Mouse (Mus musculus): ENCODE results near the gene Ttll10. TPM values are rescaled to one million over a fixed set of nuclear protein-coding genes. Genes with fewer than 3 reads are reported as not detected.

The Ttll10 gene
- polyA plus RNA-seq, 1 experiment: not detected

- Histone ChIP-seq H3K4me3 (ENCODE audit: insufficient read depth, low read depth, low read length) (no peak overlapping the region), H3K27ac (ENCODE audit: insufficient read depth, low read depth, low read length) (no peak overlapping the region), H3K4me1 (ENCODE audit: control insufficient read depth, insufficient read depth, low read length) (no peaks in the 10 kb centered on the region)
- 73% methylated on average over 1 of the region's 1 CpGs for WGBS
- TF ChIP-seq CTCF (IDR thresholded peaks at IDR 0.05; ENCODE audit: insufficient read depth, low read depth, low read length) (no peak), POLR2A (IDR thresholded peaks at IDR 0.05; ENCODE audit: insufficient read depth, low read depth, low read length) (no peak)
Observed at GRCm38 (mm10) chr4:156091236-156091635, 32.0 kb upstream of the Ttll10 start.

DNA sequence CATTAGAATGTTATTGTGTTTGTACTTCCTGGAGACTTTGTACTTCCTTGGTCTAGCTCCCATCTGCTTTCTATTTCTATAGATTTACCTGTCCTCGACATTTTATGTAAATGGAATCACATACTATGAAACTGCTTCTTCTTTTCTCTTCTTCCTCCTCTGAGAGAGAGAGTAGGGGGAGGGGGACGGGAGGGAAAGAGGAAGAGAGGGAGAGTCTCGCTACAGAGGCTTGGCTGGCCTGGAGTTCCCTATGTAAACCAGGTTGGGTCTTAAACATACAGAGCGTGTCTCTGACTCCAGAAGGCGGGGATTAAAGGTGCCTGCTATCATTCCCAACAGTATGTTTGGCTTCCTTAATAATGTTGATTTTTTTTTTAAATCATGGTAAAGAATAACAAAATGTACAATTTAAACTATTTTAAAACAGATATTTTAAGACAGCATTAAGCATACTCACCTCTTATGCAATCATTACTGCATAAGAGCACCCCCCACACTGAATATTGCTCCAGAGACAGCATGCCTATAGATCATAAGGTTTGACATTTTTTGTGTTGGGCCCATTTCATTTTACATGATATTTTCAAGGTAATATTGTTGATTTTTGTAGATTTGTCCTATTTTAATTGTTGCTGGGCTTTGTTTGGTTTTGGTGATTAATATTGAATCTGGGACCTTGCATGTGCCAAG is 28.3 kb upstream of the Ttll10 start:
- 54% methylated on average over 5 of the region's 5 CpGs for WGBS
- TF ChIP-seq POLR2A (IDR thresholded peaks at IDR 0.05; ENCODE audit: insufficient read depth, low read depth, low read length): no peak
- TF ChIP-seq CTCF (IDR thresholded peaks at IDR 0.05; ENCODE audit: insufficient read depth, low read depth, low read length): no peak
- no peak overlapping the region for H3K27ac ChIP-seq (ENCODE audit: insufficient read depth, low read depth, low read length)
- no peaks in the 10 kb centered on the region for H3K4me1 ChIP-seq (ENCODE audit: control insufficient read depth, insufficient read depth, low read length)
- H3K4me3 ChIP-seq (ENCODE audit: insufficient read depth, low read depth, low read length): no peak overlapping the region

DNA sequence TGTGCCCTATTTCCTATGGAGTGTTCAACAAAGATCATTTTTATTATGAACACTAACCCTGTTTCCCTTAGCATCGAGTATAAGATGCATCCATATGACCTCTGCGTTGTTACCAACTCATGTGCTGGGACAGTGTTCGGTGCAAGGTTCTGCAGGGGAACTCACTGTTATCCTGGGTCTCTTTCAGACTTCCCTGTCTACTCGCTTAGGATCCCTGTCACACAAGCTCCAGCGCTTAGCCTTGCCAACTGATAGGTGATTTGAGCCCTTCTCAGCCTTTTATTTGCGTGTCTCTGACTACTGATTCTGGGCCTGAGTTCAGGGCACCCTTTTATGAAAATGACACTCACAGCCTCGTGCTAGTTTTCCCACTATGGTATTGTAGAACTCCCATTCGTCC is 26.0 kb upstream of the Ttll10 start:
- 84% methylated on average over 8 of the region's 8 CpGs for WGBS
- no peaks in the 10 kb centered on the region for H3K4me1 ChIP-seq (ENCODE audit: control insufficient read depth, insufficient read depth, low read length)
- TF ChIP-seq POLR2A (IDR thresholded peaks at IDR 0.05; ENCODE audit: insufficient read depth, low read depth, low read length) (no peak), CTCF (IDR thresholded peaks at IDR 0.05; ENCODE audit: insufficient read depth, low read depth, low read length) (no peak)

DNA sequence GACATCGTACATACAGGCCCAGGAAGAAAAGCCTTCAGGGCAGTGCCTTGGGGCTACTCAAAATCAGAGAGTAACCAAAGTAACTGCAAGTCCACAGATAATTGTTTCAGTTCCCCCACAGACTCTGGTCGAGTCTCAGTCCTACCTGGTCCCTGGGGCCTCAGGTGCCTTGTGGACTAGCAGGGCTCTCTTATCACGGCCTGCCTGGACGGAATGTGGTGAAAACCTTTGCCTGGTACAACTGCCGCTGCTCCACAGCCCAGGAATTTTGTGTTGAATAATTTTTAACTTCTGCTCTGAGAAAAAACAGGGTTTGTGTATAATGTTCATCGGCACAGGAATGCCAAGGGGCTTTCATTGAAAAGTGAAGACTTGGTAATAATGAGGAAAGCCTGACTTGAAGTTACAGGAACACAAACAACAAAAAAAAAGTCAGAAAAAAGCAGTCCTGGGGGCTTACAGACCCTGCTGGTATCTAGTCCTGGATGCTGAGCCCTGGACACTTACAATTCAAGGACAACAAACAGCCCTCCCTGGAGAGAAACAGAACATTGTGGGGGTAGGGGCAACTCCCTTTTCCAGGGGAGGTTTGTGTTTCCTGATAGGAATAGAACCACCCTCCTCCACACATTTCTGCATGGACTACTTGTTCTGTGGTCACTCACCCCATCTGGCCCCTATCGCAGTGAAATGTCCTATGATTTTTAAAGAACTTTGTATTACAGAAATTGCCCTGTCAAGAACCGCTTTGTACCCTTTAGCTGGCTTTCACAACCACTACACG is 25.1 kb upstream of the Ttll10 start:
- TF ChIP-seq POLR2A (IDR thresholded peaks at IDR 0.05; ENCODE audit: insufficient read depth, low read depth, low read length) (no peak), CTCF (IDR thresholded peaks at IDR 0.05; ENCODE audit: insufficient read depth, low read depth, low read length) (no peak)
- Histone ChIP-seq H3K27ac (ENCODE audit: insufficient read depth, low read depth, low read length) (no peak overlapping the region), H3K4me3 (ENCODE audit: insufficient read depth, low read depth, low read length) (no peak overlapping the region), H3K4me1 (ENCODE audit: control insufficient read depth, insufficient read depth, low read length) (no peaks in the 10 kb centered on the region)
- WGBS: 86% methylated on average over 9 of the region's 9 CpGs

More for the DNA sequence above, 26.0 kb upstream of the Ttll10 start:
- Histone ChIP-seq H3K27ac (ENCODE audit: insufficient read depth, low read depth, low read length) (no peak overlapping the region), H3K4me3 (ENCODE audit: insufficient read depth, low read depth, low read length) (no peak overlapping the region)

DNA sequence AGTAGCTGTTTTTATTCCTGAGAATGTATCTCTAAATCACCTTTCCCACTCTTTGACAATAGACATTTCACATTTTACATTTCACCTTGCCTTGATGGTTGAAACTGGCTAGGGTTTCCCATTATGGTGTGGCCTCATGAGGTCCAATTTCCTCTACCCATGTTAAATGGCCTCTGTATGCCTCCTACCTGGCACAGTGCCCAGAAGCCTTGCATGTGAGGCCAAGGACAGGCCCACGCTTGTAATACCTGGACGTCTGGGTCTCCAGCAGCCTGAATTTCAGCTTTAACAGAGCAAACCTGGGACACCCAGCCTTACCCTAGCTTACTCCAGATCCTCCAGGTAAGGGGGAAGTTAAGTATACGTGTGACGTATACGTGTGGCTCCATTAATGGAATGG is 24.1 kb upstream of the Ttll10 start:
- H3K27ac ChIP-seq (ENCODE audit: insufficient read depth, low read depth, low read length): no peak overlapping the region

DNA sequence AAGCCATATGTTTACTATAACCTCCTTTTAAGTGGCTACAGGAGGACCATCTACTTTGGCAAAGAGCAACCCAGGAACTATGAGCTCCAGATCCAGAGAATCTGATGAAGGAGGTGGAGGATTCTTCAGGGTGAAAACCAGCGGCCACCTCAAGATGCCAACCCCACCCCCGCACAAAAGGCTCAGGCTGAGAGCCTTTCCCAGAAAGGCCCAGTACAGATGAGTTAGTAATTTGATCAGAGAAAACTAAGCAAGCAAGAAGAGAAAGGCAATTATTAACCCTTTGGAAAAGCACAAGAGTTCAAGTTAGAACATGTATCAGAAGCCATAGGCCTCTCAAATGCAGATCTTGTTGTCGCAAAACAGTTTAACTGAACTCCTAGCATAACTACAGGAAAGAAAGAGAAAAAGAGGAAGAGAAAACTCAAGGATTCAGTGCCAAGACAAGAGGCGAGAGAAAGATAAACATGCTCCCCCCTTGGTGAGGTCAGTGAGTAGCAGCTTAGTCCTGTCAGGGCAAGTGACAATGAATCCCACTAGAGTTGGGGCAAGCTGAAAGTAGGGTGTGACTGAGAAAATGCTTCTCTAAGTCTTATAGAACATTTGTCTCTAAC is 23.5 kb upstream of the Ttll10 start:
- WGBS: 79% methylated on average over 4 of the region's 4 CpGs
- H3K4me3 ChIP-seq (ENCODE audit: insufficient read depth, low read depth, low read length): no peak overlapping the region
- TF ChIP-seq CTCF (IDR thresholded peaks at IDR 0.05; ENCODE audit: insufficient read depth, low read depth, low read length) (no peak), POLR2A (IDR thresholded peaks at IDR 0.05; ENCODE audit: insufficient read depth, low read depth, low read length) (no peak)
- no peak overlapping the region for H3K27ac ChIP-seq (ENCODE audit: insufficient read depth, low read depth, low read length)
- peaks cover 5% of the 10 kb centered on the region; the same call in 1 of the 2 replicates for H3K4me1 ChIP-seq (ENCODE audit: control insufficient read depth, insufficient read depth, low read length)

More for the DNA sequence above, 24.1 kb upstream of the Ttll10 start:
- TF ChIP-seq CTCF (IDR thresholded peaks at IDR 0.05; ENCODE audit: insufficient read depth, low read depth, low read length) (no peak), POLR2A (IDR thresholded peaks at IDR 0.05; ENCODE audit: insufficient read depth, low read depth, low read length) (no peak)
- H3K4me3 ChIP-seq (ENCODE audit: insufficient read depth, low read depth, low read length): no peak overlapping the region
- H3K4me1 ChIP-seq (ENCODE audit: control insufficient read depth, insufficient read depth, low read length): no peaks in the 10 kb centered on the region
- 75% methylated on average over 5 of the region's 5 CpGs for WGBS

GRCm38 (mm10) chr4:156077499-156078301 is 18.5 kb upstream of the Ttll10 start:
- no peak for TF ChIP-seq CTCF (IDR thresholded peaks at IDR 0.05; ENCODE audit: insufficient read depth, low read depth, low read length)
- peak overlapping the region; percentile 18 for H3K4me3 ChIP-seq (ENCODE audit: insufficient read depth, low read depth, low read length)
- H3K4me1 ChIP-seq (ENCODE audit: control insufficient read depth, insufficient read depth, low read length): peaks cover 10% of the 10 kb centered on the region
- H3K27ac ChIP-seq (ENCODE audit: insufficient read depth, low read depth, low read length): no peak overlapping the region
- 3% methylated on average over 58 of the region's 58 CpGs for WGBS

DNA sequence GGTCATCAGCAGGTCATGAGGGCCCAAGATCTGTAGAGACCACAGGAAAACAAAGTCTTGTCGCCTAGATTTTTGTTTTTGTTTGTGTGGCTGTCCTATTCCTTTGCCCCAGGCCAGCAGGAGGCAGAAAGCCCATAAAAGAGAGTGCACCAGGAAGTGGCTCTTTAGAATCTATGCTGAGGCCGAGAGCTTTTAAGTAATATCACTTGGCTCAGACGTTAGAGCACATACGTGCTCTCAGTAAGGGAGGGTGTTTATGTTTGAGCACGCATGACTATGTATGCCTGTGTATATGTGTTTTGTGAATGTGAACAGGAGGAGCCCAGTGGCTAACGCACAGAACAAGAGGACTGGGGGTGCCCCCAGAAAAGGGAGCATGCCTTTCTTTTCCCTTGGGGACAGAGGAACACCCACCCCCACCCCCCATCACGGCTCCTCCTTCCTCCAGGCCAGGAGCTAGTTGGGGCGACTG is 17.7 kb upstream of the Ttll10 start:
- no peak overlapping the region for H3K27ac ChIP-seq (ENCODE audit: insufficient read depth, low read depth, low read length)
- WGBS: 39% methylated on average over 8 of the region's 8 CpGs
- TF ChIP-seq CTCF (IDR thresholded peaks at IDR 0.05; ENCODE audit: insufficient read depth, low read depth, low read length) (no peak), POLR2A (IDR thresholded peaks at IDR 0.05; ENCODE audit: insufficient read depth, low read depth, low read length) (no peak)
- H3K4me1 ChIP-seq (ENCODE audit: control insufficient read depth, insufficient read depth, low read length): peaks cover 10% of the 10 kb centered on the region
- no peak overlapping the region for H3K4me3 ChIP-seq (ENCODE audit: insufficient read depth, low read depth, low read length)

Data from olfactory bulb, adult 2 months (tissue).